Mouse (Mus musculus): Measurements from ENCODE around the gene Stpg2. TPM values are rescaled to one million over a fixed set of nuclear protein-coding genes. Genes with fewer than 3 reads are reported as not detected.
"Not testable (repeated sequence)": the region's sequence is repeated elsewhere in the genome, so short reads cannot be mapped to it uniquely, and the experiment has no call there.

Gene Stpg2
- polyA plus RNA-seq, 1 experiment from 2014 or later, result 0.15 TPM

GRCm38 (mm10) chr3:139663712-139664245, 458.3 kb downstream of the Stpg2 start:
- no peak for ATAC-seq (ENCODE audit: low FRiP score)
- 88% methylated on average over 5 of the region's 5 CpGs for WGBS
- Histone ChIP-seq H3K4me2 (no peak overlapping the region), H3K27ac (ENCODE audit: low read depth, low read length) (no peak overlapping the region), H3K27me3 (ENCODE audit: control insufficient read depth, insufficient read depth, low read length) (no peaks in the 10 kb centered on the region), H3K9me3 (ENCODE audit: control insufficient read depth, low read length) (no peaks in the 10 kb centered on the region), H3K4me1 (ENCODE audit: control insufficient read depth, insufficient read depth, low read length) (no peaks in the 10 kb centered on the region), H3K4me3 (ENCODE audit: low read depth, low read length) (no peak overlapping the region), H3K9ac (ENCODE audit: low read length) (no peak overlapping the region), H3K36me3 (ENCODE audit: control insufficient read depth, insufficient read depth, low read length) (no peaks in the 10 kb centered on the region)
- DNase-seq (ENCODE audit: low spot score, missing footprints), result no peak

- Histone ChIP-seq H3K4me1 (ENCODE audit: control insufficient read depth, insufficient read depth, low read length) (no peaks in the 10 kb centered on the region), H3K27me3 (ENCODE audit: control insufficient read depth, insufficient read depth, low read length) (no peaks in the 10 kb centered on the region), H3K9me3 (ENCODE audit: control insufficient read depth, low read length) (no peaks in the 10 kb centered on the region), H3K27ac (ENCODE audit: low read depth, low read length) (no peak overlapping the region), H3K4me3 (ENCODE audit: low read depth, low read length) (no peak overlapping the region), H3K36me3 (ENCODE audit: control insufficient read depth, insufficient read depth, low read length) (no peaks in the 10 kb centered on the region), H3K4me2 (no peak overlapping the region), H3K9ac (ENCODE audit: low read length) (no peak overlapping the region)
- WGBS, result 95% methylated on average over 3 of the region's 3 CpGs
- ATAC-seq (ENCODE audit: low FRiP score) (no peak), DNase-seq (ENCODE audit: low spot score, missing footprints) (no peak)
These were observed 459.6 kb downstream of the Stpg2 start for GRCm38 (mm10) chr3:139665047-139665446.

GRCm38 (mm10) chr3:139676192-139676591, 470.7 kb downstream of the Stpg2 start:
- H3K9me3 ChIP-seq (ENCODE audit: control insufficient read depth, low read length), result no peaks in the 10 kb centered on the region
- no peaks in the 10 kb centered on the region for H3K27me3 ChIP-seq (ENCODE audit: control insufficient read depth, insufficient read depth, low read length)
- no peak for ATAC-seq (ENCODE audit: low FRiP score)
- H3K27ac ChIP-seq (ENCODE audit: low read depth, low read length), result no peak overlapping the region
- DNase-seq (ENCODE audit: low spot score, missing footprints), result no peak
- no peak overlapping the region for H3K4me3 ChIP-seq (ENCODE audit: low read depth, low read length)
- H3K36me3 ChIP-seq (ENCODE audit: control insufficient read depth, insufficient read depth, low read length), result no peaks in the 10 kb centered on the region
- no peak overlapping the region for H3K9ac ChIP-seq (ENCODE audit: low read length)
- 76% methylated on average over 3 of the region's 3 CpGs for WGBS
- H3K4me1 ChIP-seq (ENCODE audit: control insufficient read depth, insufficient read depth, low read length), result no peaks in the 10 kb centered on the region
- H3K4me2 ChIP-seq, result no peak overlapping the region

GRCm38 (mm10) chr3:139676723-139677122, 471.2 kb downstream of the Stpg2 start:
- 91% methylated on average over 1 of the region's 1 CpGs for WGBS
- H3K27me3 ChIP-seq (ENCODE audit: control insufficient read depth, insufficient read depth, low read length), result no peaks in the 10 kb centered on the region
- H3K9me3 ChIP-seq (ENCODE audit: control insufficient read depth, low read length), result no peaks in the 10 kb centered on the region
- DNase-seq (ENCODE audit: low spot score, missing footprints) (no peak), ATAC-seq (ENCODE audit: low FRiP score) (no peak)
- H3K4me3 ChIP-seq (ENCODE audit: low read depth, low read length), result no peak overlapping the region
- no peak overlapping the region for H3K4me2 ChIP-seq
- H3K27ac ChIP-seq (ENCODE audit: low read depth, low read length), result no peak overlapping the region
- no peak overlapping the region for H3K9ac ChIP-seq (ENCODE audit: low read length)
- H3K36me3 ChIP-seq (ENCODE audit: control insufficient read depth, insufficient read depth, low read length), result no peaks in the 10 kb centered on the region
- no peaks in the 10 kb centered on the region for H3K4me1 ChIP-seq (ENCODE audit: control insufficient read depth, insufficient read depth, low read length)

GRCm38 (mm10) chr3:139704238-139704637, 498.7 kb downstream of the Stpg2 start:
- ATAC-seq (ENCODE audit: low FRiP score); H3K9me3 ChIP-seq (ENCODE audit: control insufficient read depth, low read length); H3K27ac ChIP-seq (ENCODE audit: low read depth, low read length); H3K4me3 ChIP-seq (ENCODE audit: low read depth, low read length); H3K4me2 ChIP-seq; H3K27me3 ChIP-seq (ENCODE audit: control insufficient read depth, insufficient read depth, low read length); H3K36me3 ChIP-seq (ENCODE audit: control insufficient read depth, insufficient read depth, low read length); H3K9ac ChIP-seq (ENCODE audit: low read length); DNase-seq (ENCODE audit: low spot score, missing footprints); H3K4me1 ChIP-seq (ENCODE audit: control insufficient read depth, insufficient read depth, low read length): not testable (repeated sequence)
- 97% methylated on average over 3 of the region's 3 CpGs for WGBS

GRCm38 (mm10) chr3:139707396-139707795, 501.9 kb downstream of the Stpg2 start:
- 93% methylated on average over 4 of the region's 4 CpGs for whole genome bisulfite sequencing
- DNase-seq (ENCODE audit: low spot score, missing footprints), result not testable (repeated sequence)

GRCm38 (mm10) chr3:139709794-139710193, 504.3 kb downstream of the Stpg2 start:
- WGBS, result 88% methylated on average over 4 of the region's 4 CpGs
- Histone ChIP-seq H3K27me3 (ENCODE audit: control insufficient read depth, insufficient read depth, low read length) (no peaks in the 10 kb centered on the region), H3K4me3 (ENCODE audit: low read depth, low read length) (no peak overlapping the region), H3K9me3 (ENCODE audit: control insufficient read depth, low read length) (no peaks in the 10 kb centered on the region), H3K4me2 (no peak overlapping the region), H3K4me1 (ENCODE audit: control insufficient read depth, insufficient read depth, low read length) (no peaks in the 10 kb centered on the region), H3K27ac (ENCODE audit: low read depth, low read length) (no peak overlapping the region), H3K9ac (ENCODE audit: low read length) (no peak overlapping the region), H3K36me3 (ENCODE audit: control insufficient read depth, insufficient read depth, low read length) (no peaks in the 10 kb centered on the region)
- DNase-seq (ENCODE audit: low spot score, missing footprints), result no peak
- no peak for ATAC-seq (ENCODE audit: low FRiP score)

More at GRCm38 (mm10) chr3:139707396-139707795, 501.9 kb downstream of the Stpg2 start:
- not testable (repeated sequence) for H3K27me3 ChIP-seq (ENCODE audit: control insufficient read depth, insufficient read depth, low read length); H3K4me1 ChIP-seq (ENCODE audit: control insufficient read depth, insufficient read depth, low read length); H3K9me3 ChIP-seq (ENCODE audit: control insufficient read depth, low read length); H3K27ac ChIP-seq (ENCODE audit: low read depth, low read length); H3K36me3 ChIP-seq (ENCODE audit: control insufficient read depth, insufficient read depth, low read length); ATAC-seq (ENCODE audit: low FRiP score); H3K9ac ChIP-seq (ENCODE audit: low read length); H3K4me3 ChIP-seq (ENCODE audit: low read depth, low read length); H3K4me2 ChIP-seq

GRCm38 (mm10) chr3:139728751-139729150, 523.3 kb downstream of the Stpg2 start:
- Histone ChIP-seq H3K4me2 (no peak overlapping the region), H3K27ac (ENCODE audit: low read depth, low read length) (no peak overlapping the region), H3K9me3 (ENCODE audit: control insufficient read depth, low read length) (no peaks in the 10 kb centered on the region), H3K9ac (ENCODE audit: low read length) (no peak overlapping the region), H3K27me3 (ENCODE audit: control insufficient read depth, insufficient read depth, low read length) (no peaks in the 10 kb centered on the region), H3K4me3 (ENCODE audit: low read depth, low read length) (no peak overlapping the region), H3K4me1 (ENCODE audit: control insufficient read depth, insufficient read depth, low read length) (no peaks in the 10 kb centered on the region), H3K36me3 (ENCODE audit: control insufficient read depth, insufficient read depth, low read length) (no peaks in the 10 kb centered on the region)
- DNase-seq (ENCODE audit: low spot score, missing footprints) (no peak), ATAC-seq (ENCODE audit: low FRiP score) (no peak)
- WGBS, result 93% methylated on average over 7 of the region's 7 CpGs

GRCm38 (mm10) chr3:139729248-139729647, 523.8 kb downstream of the Stpg2 start:
- H3K9ac ChIP-seq (ENCODE audit: low read length), result no peak overlapping the region
- H3K27me3 ChIP-seq (ENCODE audit: control insufficient read depth, insufficient read depth, low read length), result no peaks in the 10 kb centered on the region
- no peaks in the 10 kb centered on the region for H3K36me3 ChIP-seq (ENCODE audit: control insufficient read depth, insufficient read depth, low read length)
- ATAC-seq (ENCODE audit: low FRiP score) (no peak), DNase-seq (ENCODE audit: low spot score, missing footprints) (no peak)
- H3K9me3 ChIP-seq (ENCODE audit: control insufficient read depth, low read length), result no peaks in the 10 kb centered on the region
- H3K4me2 ChIP-seq, result no peak overlapping the region
- no peak overlapping the region for H3K4me3 ChIP-seq (ENCODE audit: low read depth, low read length)
- no peaks in the 10 kb centered on the region for H3K4me1 ChIP-seq (ENCODE audit: control insufficient read depth, insufficient read depth, low read length)
- no peak overlapping the region for H3K27ac ChIP-seq (ENCODE audit: low read depth, low read length)
- 87% methylated on average over 5 of the region's 5 CpGs for WGBS
